Mouse (Mus musculus) embryonic fibroblast, embryonic 13.5 days (primary cell): Measurements from ENCODE around the gene Nans.

ENCODE experiments used
- CTCF ChIP-seq: IDR thresholded peaks from 2 replicates; pipeline ENCODE4 v1.5.1; 2011; ENCODE audit warnings: mild to moderate bottlenecking, control low read depth, low read length, moderate library complexity, borderline replicate concordance; ENCODE audit not compliant: insufficient read depth
- POLR2A ChIP-seq: IDR thresholded peaks from 2 replicates; pipeline ENCODE4 v1.6.1; 2011; ENCODE audit warnings: low read depth, mild to moderate bottlenecking, control low read depth, low read length, moderate library complexity

DNA sequence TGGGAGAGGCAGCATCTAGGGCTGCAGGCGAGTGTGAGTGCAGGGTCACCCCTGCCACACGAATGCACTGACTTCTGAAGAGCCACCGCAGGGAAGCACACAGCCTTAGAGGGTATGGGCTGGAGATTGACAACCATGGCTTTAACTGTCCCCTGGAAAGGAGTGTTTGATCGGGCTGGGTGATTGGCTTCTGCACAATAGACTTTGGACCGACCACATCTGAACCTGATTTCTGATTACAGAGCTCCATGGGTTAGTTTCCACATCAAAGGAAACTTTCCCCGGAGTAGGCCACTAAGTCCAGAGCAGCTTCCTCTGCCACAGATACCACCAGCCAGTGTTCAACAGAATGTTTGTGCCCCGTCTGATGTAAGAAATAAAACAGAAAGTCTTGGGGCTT is 40.7 kb downstream of the Nans start:
- TF ChIP-seq POLR2A, result no peak
- TF ChIP-seq CTCF, result no peak
